Mouse (Mus musculus) layer of hippocampus, postnatal 25 days (tissue): ENCODE data around the gene Jdp2. TPM values are rescaled to one million over a fixed set of nuclear protein-coding genes. Genes with fewer than 3 reads are reported as not detected.

Experiments used
- DNase-seq, 2 experiments: peaks; one replicate each; pipeline ENCODE4 v3.0.0; 2022; ENCODE audit warnings: mixed read lengths in 2 of 2, low spot score in 1 of 2; ENCODE audit errors: extremely low spot score in 1 of 2
- total RNA-seq, 2 experiments: library from RNA; stranded (reverse); gene quantifications; 2 replicates each; pipeline ENCODE4 v1.2.3; 2021

Gene Jdp2
- total RNA-seq, 2 experiments from 2014 or later: 40.6 to 42.3 TPM

- DNase-seq: no peak
Measured at GRCm38 (mm10) chr12:85600637-85601036, 1.8 kb downstream of the Jdp2 start.

DNA sequence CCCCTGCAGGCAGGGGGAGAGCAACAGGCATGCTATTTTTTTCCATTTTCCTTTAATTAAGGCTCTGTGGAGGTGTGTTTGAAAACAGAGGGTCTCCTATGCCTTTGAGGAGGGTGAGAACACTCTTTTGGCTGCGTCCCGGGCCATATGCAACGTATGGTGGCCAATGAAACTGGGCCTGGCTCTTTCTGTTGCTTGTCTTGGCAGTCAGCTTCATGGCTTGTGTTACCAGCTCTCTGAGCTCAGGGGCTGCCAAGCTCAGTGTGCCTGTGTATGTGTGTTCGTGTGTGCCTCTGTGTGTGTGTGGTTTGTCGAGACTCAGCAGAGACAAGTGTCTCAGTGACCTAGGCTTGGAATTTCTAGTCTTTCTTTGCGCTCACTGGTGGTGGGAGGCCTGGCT is 2.7 kb downstream of the Jdp2 start:
- DNase-seq: no peak

GRCm38 (mm10) chr12:85602153-85602552 is 3.3 kb downstream of the Jdp2 start:
- no peak for DNase-seq

DNA sequence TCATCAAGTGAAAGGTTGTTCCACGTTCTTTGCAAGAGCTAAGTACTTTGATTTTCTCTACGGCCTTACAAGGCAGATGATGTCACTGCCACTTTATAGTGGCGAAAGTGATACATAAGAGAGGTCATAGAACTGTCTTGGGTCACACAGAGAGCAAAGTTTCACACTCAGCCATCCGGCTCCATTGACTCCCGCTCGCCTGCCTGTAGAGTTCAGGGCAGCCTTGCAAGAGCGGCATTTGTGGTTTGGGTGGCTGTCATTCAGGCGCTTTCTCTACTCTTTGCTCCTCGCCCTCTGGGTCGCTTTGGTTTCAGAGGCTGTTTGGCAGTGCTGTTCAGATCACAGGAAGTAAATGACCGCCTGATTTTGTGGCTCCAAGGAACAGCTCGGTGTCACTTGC is 4.0 kb downstream of the Jdp2 start:
- no peak for DNase-seq

GRCm38 (mm10) chr12:85603767-85604166 is 4.9 kb downstream of the Jdp2 start:
- no peak for DNase-seq

DNA sequence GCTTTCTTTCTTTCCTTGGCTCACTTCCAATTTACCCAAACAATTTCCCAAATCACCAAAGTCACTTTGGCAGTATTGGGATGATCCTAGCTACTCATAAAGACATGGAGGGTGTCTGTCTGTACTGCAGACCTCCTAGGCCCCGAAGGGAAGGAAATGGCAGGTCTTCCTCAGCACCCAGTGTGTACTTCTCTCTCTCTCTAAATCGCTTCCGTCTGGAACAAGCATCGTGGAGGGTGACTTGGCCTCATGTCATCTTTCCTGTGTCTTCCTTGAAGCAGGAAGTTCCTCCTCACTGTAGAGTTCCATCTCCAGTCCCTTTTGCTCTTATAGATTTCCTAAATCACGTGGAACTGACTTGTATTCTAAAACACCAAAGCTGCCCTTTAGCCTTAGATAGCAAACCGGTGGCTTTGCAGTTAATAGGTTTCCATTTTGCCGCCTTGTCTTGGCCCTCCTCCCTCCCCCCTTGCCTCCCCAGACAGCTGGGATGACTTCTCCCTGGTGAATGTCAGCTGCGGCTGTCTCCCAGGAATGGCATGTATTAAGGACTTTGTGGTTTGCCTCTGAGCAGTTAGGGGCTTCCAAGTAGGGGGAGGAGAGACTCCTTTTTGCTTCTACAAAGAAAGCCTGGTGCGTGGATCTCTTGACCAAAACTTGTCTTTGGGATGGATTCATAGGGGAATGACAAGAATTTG is 5.6 kb downstream of the Jdp2 start:
- no peak for DNase-seq

- no peak for DNase-seq
Measured at GRCm38 (mm10) chr12:85607519-85608449, 9.0 kb downstream of the Jdp2 start.

DNA sequence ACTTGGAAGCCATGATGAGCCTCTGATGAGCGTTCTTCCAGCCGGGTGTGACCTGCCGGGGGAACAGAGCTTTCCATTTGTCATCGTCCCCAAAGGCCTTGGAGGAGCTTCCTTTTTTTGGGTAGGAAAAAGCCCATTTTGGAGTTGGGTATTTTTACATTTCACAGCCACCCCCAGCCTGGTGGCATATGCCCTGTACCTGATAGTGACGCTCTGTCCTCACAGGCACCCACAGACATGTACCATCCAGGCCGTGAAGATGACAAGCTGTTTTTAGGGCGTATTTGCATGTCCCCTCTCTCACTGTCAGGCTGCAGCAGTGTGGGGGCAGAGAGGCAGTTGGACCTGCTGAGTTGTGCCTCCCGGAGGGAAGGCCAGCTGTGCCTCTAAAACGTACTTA is 11.3 kb downstream of the Jdp2 start:
- no peak for DNase-seq

DNA sequence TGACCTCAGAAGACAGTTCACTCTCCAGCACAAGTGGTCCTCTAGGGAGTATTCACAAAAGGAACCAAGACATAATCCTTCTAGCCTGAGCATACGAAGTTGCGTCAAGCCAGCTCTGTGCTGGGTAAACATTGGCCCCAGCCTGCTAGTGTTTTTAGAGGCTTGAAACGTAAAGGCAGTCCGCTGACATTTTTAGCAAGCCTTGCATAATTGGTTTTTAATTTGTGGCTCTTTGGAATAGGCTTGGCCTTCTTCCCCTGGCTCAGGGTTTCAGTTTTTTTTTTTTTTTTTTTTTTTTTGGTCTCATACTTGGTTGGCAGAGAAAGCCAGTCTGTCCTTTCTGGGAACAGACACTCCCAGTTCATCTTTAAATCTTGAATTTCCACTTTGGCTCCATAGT is 15.3 kb downstream of the Jdp2 start:
- no peak for DNase-seq

GRCm38 (mm10) chr12:85615486-85615885 is 16.7 kb downstream of the Jdp2 start:
- no peak for DNase-seq

- DNase-seq: no peak
Measured at GRCm38 (mm10) chr12:85617885-85618284, 19.1 kb downstream of the Jdp2 start.

DNA sequence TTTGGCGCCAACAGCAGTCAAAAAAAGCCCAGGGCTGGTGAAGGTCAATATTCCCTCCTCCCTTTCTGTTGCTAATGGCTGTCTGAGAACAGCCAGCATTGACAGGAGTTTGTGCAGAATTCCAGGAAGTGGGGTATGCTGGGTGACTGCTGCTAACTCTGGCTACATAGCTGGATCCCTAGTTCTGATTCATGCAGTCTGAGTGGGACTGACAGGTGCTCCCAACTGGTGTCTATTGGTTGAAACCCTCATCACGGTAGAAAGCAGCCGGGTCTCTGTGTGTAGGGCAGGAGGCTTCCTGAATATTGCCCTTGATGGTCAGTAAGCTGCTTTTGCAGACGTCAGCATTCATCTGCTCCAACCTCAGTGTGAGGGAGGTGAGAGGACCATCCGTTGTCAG is 19.6 kb downstream of the Jdp2 start:
- no peak for DNase-seq

DNA sequence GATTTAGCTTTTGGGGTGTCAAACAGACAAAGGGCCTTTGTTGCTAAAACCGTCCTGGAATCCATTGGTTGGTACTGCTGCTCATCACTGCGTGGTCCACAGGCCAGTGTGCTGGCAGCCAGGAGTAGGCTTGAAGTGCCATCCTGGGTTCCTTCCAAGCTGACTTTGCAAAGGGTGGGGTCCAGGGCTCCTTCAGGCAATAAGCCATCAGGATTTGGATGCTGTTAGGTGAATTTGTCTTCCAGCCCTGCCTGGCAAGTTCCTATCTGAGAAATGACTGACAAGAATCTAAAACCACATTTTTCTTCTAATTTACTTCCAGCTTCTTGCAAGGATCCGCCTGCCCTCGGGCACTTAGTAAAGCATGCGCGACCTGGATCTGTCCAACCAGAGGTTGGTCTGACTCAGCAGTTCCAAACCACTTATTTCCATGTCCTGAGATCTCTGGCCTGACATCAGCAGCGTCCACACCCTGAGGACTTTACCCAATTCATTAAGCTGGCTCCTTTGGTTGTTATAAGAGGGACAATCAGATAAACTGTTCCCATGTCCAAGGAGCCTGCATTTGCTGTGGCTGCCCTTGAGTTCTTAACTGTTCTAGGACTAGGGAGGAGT is 20.6 kb downstream of the Jdp2 start:
- no peak for DNase-seq

GRCm38 (mm10) chr12:85619898-85620443 is 21.1 kb downstream of the Jdp2 start:
- no peak for DNase-seq

DNA sequence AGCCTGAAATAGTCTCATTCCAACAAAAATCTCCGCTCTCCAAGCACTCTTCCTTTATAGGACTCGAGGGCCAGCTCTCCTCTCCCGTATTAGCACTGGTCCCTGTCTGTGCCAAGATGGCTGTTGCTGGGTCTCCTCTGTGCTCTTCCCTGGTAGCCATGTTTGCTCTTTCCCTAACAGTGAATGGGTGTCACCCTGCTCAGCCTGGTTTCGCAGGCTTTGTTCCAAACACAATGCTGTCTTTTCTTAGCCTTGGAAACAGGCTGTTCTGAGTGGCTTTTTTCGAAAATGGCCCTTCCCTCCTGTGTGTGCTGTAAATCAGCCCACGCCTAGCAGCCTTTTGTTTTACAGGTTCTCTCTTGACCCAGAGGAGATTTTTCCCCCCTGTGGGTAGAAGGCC is 22.2 kb downstream of the Jdp2 start:
- DNase-seq: no peak

GRCm38 (mm10) chr12:85621673-85622072 is 22.8 kb downstream of the Jdp2 start:
- DNase-seq: no peak

DNA sequence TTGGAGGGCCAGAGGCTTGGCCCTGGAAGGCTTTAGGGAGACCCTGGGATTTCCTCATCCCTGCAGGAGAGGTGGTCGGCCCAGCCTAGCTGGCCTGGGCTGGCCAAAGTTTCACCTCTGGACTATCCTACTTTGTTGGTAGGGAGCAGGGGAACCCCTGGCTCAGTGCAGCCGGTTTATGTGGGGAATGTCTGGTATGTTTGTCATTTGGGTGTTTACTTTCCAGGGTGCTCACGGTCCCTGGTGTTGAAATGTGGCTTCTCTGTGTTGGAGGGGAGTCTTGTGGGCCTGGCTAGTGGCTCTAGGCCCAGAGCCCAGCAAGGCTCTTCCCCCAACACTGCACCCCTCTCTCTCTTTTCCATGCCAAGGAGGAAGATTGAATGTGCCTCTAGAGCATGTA is 24.9 kb downstream of the Jdp2 start:
- no peak for DNase-seq

DNA sequence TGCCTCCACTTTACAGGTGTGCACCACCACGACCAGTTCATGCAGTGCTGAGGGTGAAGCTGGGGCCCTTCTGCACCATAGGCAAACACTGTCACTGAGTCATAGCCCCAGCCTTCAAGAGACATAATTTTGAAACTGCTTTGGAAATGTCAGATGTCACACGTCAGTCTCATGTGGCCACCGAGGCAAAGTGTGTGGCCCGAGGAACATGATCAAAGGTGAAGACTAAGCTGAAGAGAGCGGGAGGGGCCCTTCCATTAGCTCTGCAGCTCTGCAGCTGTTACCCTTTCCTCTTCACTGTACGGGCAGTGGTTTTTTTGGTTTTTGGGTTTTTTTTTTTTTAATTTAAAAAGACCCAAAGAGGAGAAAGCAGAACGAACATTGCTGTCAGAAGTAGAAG is 25.8 kb downstream of the Jdp2 start:
- DNase-seq: no peak

GRCm38 (mm10) chr12:85625852-85626251 is 27.0 kb downstream of the Jdp2 start:
- no peak for DNase-seq

- no peak for DNase-seq
Measured at GRCm38 (mm10) chr12:85629661-85630481, 31.0 kb downstream of the Jdp2 start.
